Mouse (Mus musculus): ENCODE results near the gene Prmt3.
A peak's percentile ranks its signal among the peaks of the same experiment; 100 is the strongest.

Prmt3 gene

DNA sequence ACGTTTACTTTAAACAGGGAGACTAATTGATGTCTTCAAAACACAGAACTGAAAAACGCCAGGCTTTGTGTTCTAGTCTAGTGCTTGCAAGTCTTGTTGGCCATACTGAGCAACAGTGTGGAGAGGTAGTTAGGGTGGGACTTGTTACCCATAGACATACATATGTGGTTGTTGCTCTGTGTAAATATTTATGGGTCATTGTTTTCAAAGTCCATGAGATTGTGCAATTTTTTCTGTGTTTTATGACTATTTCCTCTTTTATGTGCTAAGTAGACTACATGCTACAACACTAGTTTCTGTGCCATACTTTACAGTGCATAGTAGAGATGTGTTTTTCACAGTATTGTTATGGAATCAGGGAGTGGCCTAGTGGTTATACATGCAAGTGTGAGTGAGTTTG lies 16.2 kb downstream of the Prmt3 start:
- no peak for DNase-seq (ENCODE audit: low read depth, low spot score)

GRCm38 (mm10) chr7:49797171-49797570 lies 19.0 kb downstream of the Prmt3 start:
- DNase-seq (ENCODE audit: low read depth, low spot score) = no peak

DNA sequence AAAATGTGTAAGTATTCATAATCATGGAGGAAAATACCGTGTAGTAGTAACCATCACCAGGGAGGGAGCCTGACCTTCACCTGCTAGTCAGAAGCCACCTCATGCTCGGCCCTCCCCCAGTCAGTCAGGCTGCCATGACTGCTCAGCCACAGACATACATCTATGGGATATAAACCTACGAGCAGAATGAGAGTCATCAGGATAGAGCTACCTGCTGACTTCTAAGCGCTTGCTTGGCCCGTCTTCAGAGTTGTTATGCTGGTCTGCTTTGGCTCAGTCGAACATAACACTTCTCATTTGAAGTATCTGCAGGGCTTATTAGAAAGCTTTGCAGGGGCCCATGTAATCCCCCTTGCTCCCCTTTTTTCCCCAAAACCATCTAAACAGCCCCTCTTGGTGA lies 25.4 kb downstream of the Prmt3 start:
- no peak for DNase-seq (ENCODE audit: low read depth, low spot score)

GRCm38 (mm10) chr7:49804638-49805165 lies 26.6 kb downstream of the Prmt3 start:
- DNase-seq (ENCODE audit: low read depth, low spot score) = no peak

DNA sequence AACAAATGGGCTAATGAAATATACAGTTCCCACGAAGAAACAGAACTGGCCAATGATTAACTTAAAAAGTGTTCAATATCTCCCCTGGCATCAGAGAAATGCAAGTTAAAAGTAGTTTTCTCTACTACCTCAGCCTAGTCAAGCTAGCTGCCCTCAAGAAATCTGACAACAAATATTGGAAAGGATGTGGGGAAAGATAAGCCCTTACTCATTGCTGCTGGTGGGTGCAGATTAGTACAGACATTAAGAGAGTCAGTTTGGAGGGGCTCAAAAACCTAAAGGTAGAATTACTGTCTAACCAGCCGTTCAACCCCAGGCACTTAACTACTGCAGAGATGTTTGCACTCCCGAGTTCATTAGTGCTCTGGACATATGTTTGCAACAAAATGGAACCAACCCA lies 27.5 kb downstream of the Prmt3 start:
- DNase-seq (ENCODE audit: low read depth, low spot score) = no peak

GRCm38 (mm10) chr7:49807093-49807682 lies 29.0 kb downstream of the Prmt3 start:
- DNase-seq (ENCODE audit: low read depth, low spot score) = no peak

DNA sequence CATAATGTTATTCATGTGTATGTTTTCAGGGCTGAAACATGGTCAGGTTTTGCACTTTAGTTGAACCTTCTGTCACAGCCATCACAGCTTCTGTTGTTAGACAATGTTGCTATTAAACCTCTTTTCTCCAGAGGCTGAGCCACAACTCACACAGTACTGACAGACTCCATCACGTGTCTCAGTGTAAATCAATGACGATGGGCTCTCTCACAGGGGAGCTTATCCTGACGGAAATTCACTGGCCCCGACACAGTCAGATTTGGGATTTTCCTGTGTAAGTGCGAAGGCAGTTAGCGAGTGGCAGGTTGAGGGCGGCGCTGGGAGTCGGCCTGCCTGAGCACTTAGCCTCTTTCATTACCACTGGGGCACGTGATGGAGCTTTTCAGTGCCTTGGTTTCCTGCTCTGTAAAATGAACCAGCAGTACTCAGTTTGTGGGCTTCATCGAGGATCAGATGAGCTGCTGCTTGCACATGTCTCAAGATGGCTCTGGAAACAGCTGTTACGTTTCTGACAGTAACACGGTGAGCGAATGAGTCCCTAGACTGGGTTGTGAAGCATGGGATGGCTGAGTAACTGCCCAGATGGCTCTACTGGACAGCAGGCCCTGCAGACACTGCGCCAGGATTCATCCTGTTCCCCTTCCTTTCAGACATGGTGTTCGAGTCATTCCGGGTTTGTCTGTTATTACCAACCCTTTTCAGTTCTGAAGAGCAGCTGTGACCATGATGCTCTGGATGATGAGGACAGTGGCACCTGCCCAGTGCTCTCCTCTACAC lies 29.9 kb downstream of the Prmt3 start:
- DNase-seq (ENCODE audit: low read depth, low spot score) = peak; percentile 4

- DNase-seq (ENCODE audit: low read depth, low spot score) = no peak
These were observed 31.0 kb downstream of the Prmt3 start for GRCm38 (mm10) chr7:49809100-49809499.

GRCm38 (mm10) chr7:49809562-49809961 lies 31.4 kb downstream of the Prmt3 start:
- DNase-seq (ENCODE audit: low read depth, low spot score) = no peak

GRCm38 (mm10) chr7:49811346-49811745 lies 33.2 kb downstream of the Prmt3 start:
- DNase-seq (ENCODE audit: low read depth, low spot score) = peak; percentile 16

DNA sequence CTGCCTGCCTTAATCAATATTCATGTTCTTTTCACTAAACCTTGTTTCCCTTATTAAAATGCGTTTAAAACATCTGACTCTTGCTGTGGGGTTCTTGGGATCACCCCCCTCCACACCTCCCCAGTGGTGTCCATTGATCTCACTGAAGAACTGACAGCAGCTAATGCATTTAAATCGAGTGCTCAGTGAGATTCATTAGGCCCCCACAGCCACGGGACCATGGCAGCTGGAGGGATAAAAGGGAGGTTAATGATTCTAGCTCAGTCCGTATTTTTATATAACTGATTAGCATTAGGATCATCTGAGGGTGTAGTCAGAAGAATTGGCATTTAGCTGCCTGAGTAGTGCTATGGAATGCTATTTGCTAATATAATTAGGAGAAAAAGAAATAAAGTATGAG lies 41.2 kb downstream of the Prmt3 start:
- DNase-seq (ENCODE audit: low read depth, low spot score) = no peak

- no peak for DNase-seq (ENCODE audit: low read depth, low spot score)
These were observed 43.2 kb downstream of the Prmt3 start for GRCm38 (mm10) chr7:49821370-49821769.

DNA sequence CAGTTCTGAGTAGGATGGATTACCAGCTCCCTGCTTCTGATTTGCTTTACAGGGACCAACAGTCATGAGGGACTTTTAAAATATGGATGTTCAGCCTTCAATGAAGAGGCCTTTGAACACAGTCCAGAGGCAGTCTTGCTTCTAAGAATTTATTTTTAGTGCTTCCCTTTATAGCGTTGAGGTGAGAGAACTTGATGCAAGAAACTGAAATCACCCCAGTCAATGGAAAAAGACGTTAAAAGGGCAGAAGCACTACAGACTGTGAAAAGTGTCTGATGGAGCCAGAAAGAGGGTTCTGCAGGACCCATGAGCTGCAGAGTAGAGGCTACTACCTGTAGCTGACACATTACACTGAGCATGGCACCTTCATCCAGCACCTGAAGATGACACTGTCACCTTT lies 43.9 kb downstream of the Prmt3 start:
- DNase-seq (ENCODE audit: low read depth, low spot score) = no peak

- no peak for DNase-seq (ENCODE audit: low read depth, low spot score)
These were observed 45.4 kb downstream of the Prmt3 start for GRCm38 (mm10) chr7:49823595-49823994.

- no peak for DNase-seq (ENCODE audit: low read depth, low spot score)
These were observed 45.9 kb downstream of the Prmt3 start for GRCm38 (mm10) chr7:49824043-49824442.

DNA sequence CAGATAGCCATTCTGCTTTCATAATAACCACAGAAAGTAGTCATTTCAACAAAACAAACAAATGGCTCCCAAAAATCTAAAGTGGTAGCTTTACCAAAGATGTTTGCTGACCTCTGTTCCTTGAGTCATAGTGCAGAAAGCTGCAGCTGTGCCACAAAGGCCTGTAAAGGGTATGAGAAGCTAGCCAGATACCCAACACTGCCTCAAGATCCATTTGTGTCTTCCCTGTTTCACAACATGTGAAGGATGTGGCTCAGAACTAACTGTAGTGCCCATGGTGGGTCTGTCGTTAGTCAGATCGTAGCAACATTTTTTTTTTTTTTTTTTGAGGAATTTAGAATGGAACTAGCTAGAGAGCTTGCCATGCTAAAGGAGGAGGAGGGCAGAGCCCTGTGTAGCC lies 46.4 kb downstream of the Prmt3 start:
- DNase-seq (ENCODE audit: low read depth, low spot score) = no peak

GRCm38 (mm10) chr7:49825492-49825891 lies 47.3 kb downstream of the Prmt3 start:
- no peak for DNase-seq (ENCODE audit: low read depth, low spot score)

DNA sequence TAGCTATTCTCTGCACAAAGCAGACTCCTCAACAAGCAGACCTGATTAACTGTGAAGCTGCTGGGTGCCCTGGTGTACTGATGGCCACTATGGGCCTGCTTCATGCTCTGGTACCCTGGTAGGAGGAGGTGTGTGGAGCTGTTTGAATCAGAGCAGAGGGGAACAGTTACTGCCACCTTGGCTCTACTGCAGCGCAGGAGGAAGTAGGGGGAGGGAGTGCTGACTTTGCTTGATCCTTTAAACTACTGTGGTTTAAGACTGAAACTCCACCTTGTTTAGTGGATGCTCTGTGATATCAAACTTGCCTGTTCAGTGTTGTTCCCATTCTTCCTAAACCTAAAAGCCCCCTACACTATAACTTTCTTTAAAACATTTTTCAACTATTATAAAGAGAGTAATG lies 49.8 kb downstream of the Prmt3 start:
- DNase-seq (ENCODE audit: low read depth, low spot score) = no peak

DNA sequence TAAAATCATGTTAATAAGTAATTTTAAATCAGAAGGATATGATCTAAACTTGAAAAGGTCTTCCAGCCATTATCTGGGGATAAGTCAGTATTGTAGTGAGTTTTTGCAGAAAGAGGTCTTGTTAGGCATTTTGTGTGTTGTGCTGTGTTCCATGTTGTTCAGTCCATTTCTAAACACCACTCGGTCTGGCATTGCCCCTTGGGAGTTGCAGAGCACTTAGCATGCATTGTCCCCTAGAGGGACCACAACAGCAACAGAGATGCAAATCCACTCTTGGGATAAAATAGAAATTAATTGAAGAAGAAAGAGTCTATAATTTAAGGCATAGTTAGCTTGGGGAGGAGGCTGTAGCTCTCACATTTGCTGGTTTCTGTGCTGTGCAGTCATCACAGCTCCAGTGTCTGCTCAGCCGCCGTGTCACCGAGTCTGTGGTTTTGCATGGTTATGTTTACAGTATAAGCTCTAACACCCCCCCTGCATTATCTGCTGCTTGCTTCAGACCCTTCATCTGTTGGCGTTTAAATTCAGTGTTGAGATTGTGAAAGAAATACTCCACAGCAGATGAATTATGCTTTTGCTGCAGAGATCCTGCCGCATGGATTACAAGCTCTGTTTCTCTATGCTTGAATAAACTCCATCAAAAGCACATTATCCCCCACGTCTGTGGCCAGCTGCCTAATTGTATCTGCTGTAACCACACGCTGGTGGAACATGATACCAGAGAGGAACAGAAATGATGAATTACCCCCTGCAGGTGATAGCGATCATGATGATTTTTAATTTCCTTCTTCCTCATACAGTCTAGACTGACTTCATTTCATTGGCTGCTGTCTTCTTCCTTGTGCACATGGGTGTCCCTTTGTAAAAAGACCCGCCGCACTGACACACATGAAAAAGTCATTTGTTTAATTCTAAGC lies 64.5 kb downstream of the Prmt3 start:
- no peak for DNase-seq (ENCODE audit: low read depth, low spot score)

- no peak for DNase-seq (ENCODE audit: low read depth, low spot score)
These were observed 65.3 kb downstream of the Prmt3 start for GRCm38 (mm10) chr7:49843304-49843933.

DNA sequence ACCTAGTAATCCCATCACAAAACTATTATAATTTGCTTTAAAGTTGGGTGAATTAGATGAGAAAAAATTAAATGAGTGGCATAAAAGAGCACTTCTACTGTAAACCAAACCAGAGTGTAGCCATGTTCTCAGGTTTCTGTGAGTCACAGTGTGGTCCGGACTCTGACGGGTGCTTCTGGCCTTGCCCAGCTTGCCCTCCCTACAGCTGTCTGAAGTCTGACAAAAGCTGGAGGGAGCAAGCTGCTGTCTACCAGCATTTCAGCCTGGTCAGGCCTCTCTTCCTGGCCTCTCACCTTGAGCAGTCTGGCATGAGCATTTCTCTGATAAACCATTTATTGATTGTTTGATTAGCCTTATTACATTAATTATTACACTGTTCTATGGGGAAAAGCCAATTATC lies 69.8 kb downstream of the Prmt3 start:
- no peak for DNase-seq (ENCODE audit: low read depth, low spot score)

Measured in ZHBTc4 (cell line).